Mouse (Mus musculus) G1E (cell line): ENCODE data around the gene Pfkp.

Experiments used
- CTCF ChIP-seq: IDR thresholded peaks from 2 replicates; pipeline ENCODE4 v1.5.1; 2012; ENCODE audit warnings: low read depth, low read length, inconsistent platforms, mixed read lengths
- POLR2AphosphoS5 ChIP-seq: IDR thresholded peaks from 2 replicates; pipeline ENCODE4 v1.6.1; 2012; ENCODE audit warnings: low read depth, low read length, inconsistent platforms; ENCODE audit not compliant: insufficient replicate concordance

- TF ChIP-seq CTCF (no peak), POLR2AphosphoS5 (no peak)
Measured at GRCm38 (mm10) chr13:6659314-6659713, 10.7 kb upstream of the Pfkp start.
